Mouse (Mus musculus) heart, postnatal 0 days (tissue): Measurements from ENCODE around the gene 0610009B22Rik. TPM values are rescaled to one million over a fixed set of nuclear protein-coding genes. Genes with fewer than 3 reads are reported as not detected.
A peak's percentile ranks its signal among the peaks of the same experiment; 100 is the strongest.

Experiments
- ATAC-seq: fragments of 200-750 bp; cut with Nextera tagmentation; 2 replicates; pipeline ENCODE4 v1.8.0; 2017; ENCODE audit warnings: low read depth, moderate number of reproducible peaks, moderate library complexity; ENCODE audit not compliant: insufficient read depth
- DNase-seq: peaks from one replicate; pipeline ENCODE4 v3.0.0-alpha.2; 2016; ENCODE audit warnings: low spot score
- H3K27ac ChIP-seq: fragments of 300-500 bp; sonication (generic); 2 replicates; pipeline ENCODE4 v1.5.1; 2014; ENCODE audit warnings: low read depth, mild to moderate bottlenecking
- H3K27me3 ChIP-seq: fragments of 300-500 bp; sonication (generic); 2 replicates; pipeline ENCODE4 v1.6.1; 2014; ENCODE audit warnings: low read length, mixed read lengths; ENCODE audit not compliant: control insufficient read depth, insufficient read depth
- H3K36me3 ChIP-seq: fragments of 300-500 bp; sonication (generic); replicated peaks from 2 replicates; pipeline ENCODE4 v1.6.1; 2014; ENCODE audit warnings: low read length, mixed read lengths; ENCODE audit not compliant: control insufficient read depth, insufficient read depth
- H3K4me1 ChIP-seq: fragments of 300-500 bp; sonication (generic); 2 replicates; pipeline ENCODE4 v1.6.1; 2014; ENCODE audit warnings: antibody characterized with exemption; ENCODE audit not compliant: control insufficient read depth, insufficient read depth
- H3K4me2 ChIP-seq: fragments of 300-500 bp; sonication (generic); 2 replicates; pipeline ENCODE4 v1.6.1; 2014; ENCODE audit warnings: low read depth, mild to moderate bottlenecking, low read length, moderate library complexity
- H3K4me3 ChIP-seq: fragments of 300-500 bp; sonication (generic); 2 replicates; pipeline ENCODE4 v1.5.1; 2014; ENCODE audit warnings: low read depth, low read length
- H3K9ac ChIP-seq: fragments of 300-500 bp; sonication (generic); replicated peaks from 2 replicates; pipeline ENCODE4 v1.6.1; 2014; ENCODE audit warnings: low read depth, low read length, mixed read lengths
- H3K9me3 ChIP-seq: fragments of 300-500 bp; sonication (generic); replicated peaks from 2 replicates; pipeline ENCODE4 v1.6.1; 2016; ENCODE audit warnings: low read length; ENCODE audit not compliant: control insufficient read depth
- CTCF ChIP-seq: IDR thresholded peaks from 2 replicates; pipeline ENCODE4 v1.5.1; 2016; ENCODE audit warnings: antibody characterized with exemption, control low read depth, low read depth
- EP300 ChIP-seq: IDR thresholded peaks from 2 replicates; pipeline ENCODE4 v1.6.1; 2016; ENCODE audit warnings: antibody characterized with exemption, low read depth
- WGBS: fragments of 180-500 bp; shearing (Covaris S2); extraction: QIAGEN DNeasy Blood & Tissue Kit; methylation state at CpG from one replicate; pipeline ENCODE4 v1.1.7; 2014; 5-methylcytosine and 5-hydroxymethylcytosine counted together
- polyA plus RNA-seq: library from polyadenylated mRNA; unstranded; fragments of >200 nt; fragmentation: Nextera tagmentation; extraction: Ambion mirVana; gene quantifications from 2 replicates; pipeline ENCODE4 v1.2.1, GENCODE M21; 2015
- total RNA-seq: library from RNA; depleted of rRNA; stranded (reverse); fragments of >200 nt; gene quantifications from 2 replicates; pipeline ENCODE4 v1.2.3, GENCODE M21; 2014; ENCODE audit warnings: low replicate concordance

Gene 0610009B22Rik
- total and polyA plus RNA-seq, 2 experiments from 2014 or later = 45.5 to 93.0 TPM

DNA sequence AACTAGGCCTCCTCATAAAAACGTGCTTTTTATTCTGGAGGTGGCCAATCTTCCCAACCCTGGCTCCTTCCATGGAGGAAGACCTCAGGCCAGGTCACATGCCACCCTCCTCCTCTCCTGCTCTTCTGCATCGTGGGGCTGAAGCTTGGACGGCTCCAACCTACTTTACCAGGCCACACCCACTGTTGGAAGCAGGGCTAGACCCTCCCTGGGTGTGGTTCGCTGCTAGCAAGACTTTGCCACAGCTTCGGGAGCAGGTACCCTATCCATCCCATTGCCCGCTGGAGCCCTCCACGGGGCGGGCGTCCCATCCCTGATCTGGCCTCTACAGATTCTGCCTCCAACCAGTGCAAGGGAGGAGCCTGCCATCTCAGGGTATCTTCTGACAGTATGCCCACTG, 45.5 kb downstream of the 0610009B22Rik start:
- Histone ChIP-seq H3K4me3 (peak overlapping the region; percentile 3; the same call in 1 of the 2 replicates), H3K4me2 (peak overlapping the region; percentile 26; the same call in 1 of the 2 replicates)

DNA sequence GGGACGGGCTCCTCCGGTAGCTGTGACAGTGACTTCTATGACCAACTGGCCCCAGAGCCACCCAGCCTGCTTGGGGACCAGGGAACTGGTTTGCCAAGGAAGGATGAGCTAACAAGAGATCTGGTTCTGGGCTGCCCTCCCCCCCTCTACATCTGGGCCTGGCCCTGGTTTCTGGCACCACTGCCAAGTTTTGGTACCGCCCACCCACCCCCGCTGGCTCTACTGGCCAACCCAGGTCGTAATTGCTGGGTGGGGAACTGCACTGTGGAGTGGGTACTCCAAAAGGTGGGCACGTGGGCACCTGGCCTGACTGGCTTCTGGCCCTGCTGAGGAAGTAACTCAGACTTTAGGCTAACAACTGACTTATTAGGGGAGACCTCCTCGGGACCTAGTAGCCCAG, 47.9 kb downstream of the 0610009B22Rik start:
- peaks cover 15% of the 10 kb centered on the region for H3K4me1 ChIP-seq
- no peak overlapping the region for H3K4me3 ChIP-seq
- no peak for TF ChIP-seq CTCF
- no peak for TF ChIP-seq EP300
- peaks cover 24% of the 10 kb centered on the region for H3K36me3 ChIP-seq
- no peak overlapping the region; the same call in 1 of the 2 replicates for H3K9ac ChIP-seq
- DNase-seq (no peak), ATAC-seq (no peak)
- H3K9me3 ChIP-seq = no peaks in the 10 kb centered on the region
- no peak overlapping the region for H3K27ac ChIP-seq
- WGBS = 80% methylated on average over 7 of the region's 7 CpGs
- no peak overlapping the region for H3K4me2 ChIP-seq
- H3K27me3 ChIP-seq = no peaks in the 10 kb centered on the region

More for the DNA sequence above, 45.5 kb downstream of the 0610009B22Rik start:
- Histone ChIP-seq H3K4me1 (peaks cover 12% of the 10 kb centered on the region; the same call in 1 of the 2 replicates), H3K9ac (no peak overlapping the region), H3K36me3 (peaks cover 24% of the 10 kb centered on the region), H3K27ac (peak overlapping the region; percentile 62; the same call in 1 of the 2 replicates), H3K9me3 (no peaks in the 10 kb centered on the region), H3K27me3 (no peaks in the 10 kb centered on the region)
- 46% methylated on average over 9 of the region's 9 CpGs for WGBS
- no peak for DNase-seq
- ATAC-seq = no peak
- TF ChIP-seq EP300 (no peak), CTCF (no peak)

DNA sequence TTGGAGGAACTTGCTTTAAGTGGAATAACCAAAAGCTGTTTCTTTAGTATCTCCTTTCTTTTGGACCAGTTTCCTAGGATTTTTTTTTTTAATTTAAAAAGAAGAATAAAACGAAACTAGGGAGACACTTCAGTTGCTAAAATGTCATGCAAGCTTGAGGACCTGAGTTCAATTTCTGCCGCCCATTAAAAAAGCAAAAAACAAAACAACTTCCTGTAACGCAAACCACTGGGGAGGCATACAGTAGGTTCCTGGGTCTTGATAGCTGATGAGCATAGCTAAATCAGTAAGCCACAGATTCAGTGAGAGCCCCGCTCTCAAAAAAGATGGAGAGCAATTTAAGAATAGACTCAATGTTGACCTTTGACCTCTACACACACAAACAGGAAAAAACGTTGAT, 50.2 kb downstream of the 0610009B22Rik start:
- H3K27me3 ChIP-seq = no peaks in the 10 kb centered on the region
- no peak for DNase-seq
- peaks cover 3% of the 10 kb centered on the region; the same call in 1 of the 2 replicates for H3K36me3 ChIP-seq
- H3K4me1 ChIP-seq = peaks cover 21% of the 10 kb centered on the region
- H3K27ac ChIP-seq = peak overlapping the region; percentile 77
- peak overlapping the region; percentile 48 for H3K4me2 ChIP-seq
- H3K9ac ChIP-seq = no peak overlapping the region
- H3K9me3 ChIP-seq = no peaks in the 10 kb centered on the region
- ATAC-seq = no peak
- TF ChIP-seq CTCF (no peak), EP300 (no peak)
- 62% methylated on average over 5 of the region's 5 CpGs for WGBS
- no peak overlapping the region for H3K4me3 ChIP-seq

DNA sequence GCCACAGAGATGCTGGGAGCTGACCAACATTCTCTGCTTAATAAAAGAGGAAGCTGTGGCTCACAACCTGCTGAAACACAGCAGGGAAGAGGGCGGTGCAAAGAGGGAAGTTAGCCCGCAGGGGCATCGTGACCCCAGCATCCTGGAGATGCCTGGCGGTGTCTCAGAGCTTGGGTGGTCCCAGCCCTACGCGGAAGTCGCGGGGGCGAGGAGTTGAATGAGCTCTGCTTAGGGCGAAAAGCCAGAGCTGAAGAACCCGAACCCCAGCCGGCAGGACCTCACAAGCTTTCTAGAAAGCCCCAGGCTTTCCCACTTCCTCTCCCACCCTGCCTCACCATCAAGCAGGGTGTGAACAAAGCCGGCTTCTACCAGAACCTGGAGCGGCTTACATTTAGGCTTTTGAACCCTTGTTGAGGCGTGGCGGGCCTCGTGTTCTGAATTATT, 50.7 kb downstream of the 0610009B22Rik start:
- Histone ChIP-seq H3K4me1 (peaks cover 18% of the 10 kb centered on the region), H3K4me2 (peak overlapping the region; percentile 48), H3K27ac (peak overlapping the region; percentile 77), H3K36me3 (no peaks in the 10 kb centered on the region), H3K27me3 (no peaks in the 10 kb centered on the region), H3K4me3 (no peak overlapping the region; the same call in 1 of the 2 replicates), H3K9me3 (no peaks in the 10 kb centered on the region), H3K9ac (no peak overlapping the region)
- ATAC-seq (no peak), DNase-seq (no peak)
- 6% methylated on average over 17 of the region's 17 CpGs for WGBS
- TF ChIP-seq CTCF (no peak), EP300 (no peak)

DNA sequence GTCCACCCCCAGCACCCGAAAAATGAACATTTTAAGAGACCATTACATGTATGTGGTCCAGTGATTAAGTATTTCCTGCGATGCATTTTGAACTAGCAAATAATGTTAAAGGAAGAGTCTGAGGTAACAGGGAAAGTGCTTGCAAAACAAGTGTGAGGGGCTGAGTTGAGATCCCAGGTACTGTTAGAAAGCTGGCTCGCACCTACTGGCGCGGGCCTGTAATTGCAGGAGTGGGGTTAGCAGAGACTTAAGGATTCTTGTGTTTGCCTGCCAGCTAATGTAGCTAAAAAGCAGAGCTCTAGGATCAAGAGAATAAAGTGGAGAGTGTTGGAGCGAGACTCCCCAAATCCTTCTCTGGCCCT, 52.4 kb downstream of the 0610009B22Rik start:
- Histone ChIP-seq H3K27me3 (no peaks in the 10 kb centered on the region), H3K9me3 (no peaks in the 10 kb centered on the region), H3K36me3 (no peaks in the 10 kb centered on the region), H3K4me2 (peak overlapping the region; percentile 65), H3K27ac (peak overlapping the region; percentile 81), H3K4me1 (peaks cover 25% of the 10 kb centered on the region), H3K9ac (peak overlapping the region; percentile 62), H3K4me3 (peak overlapping the region; percentile 67)
- TF ChIP-seq CTCF (peak; percentile 43), EP300 (no peak)
- DNase-seq = peak; percentile 69
- WGBS = 4% methylated on average over 6 of the region's 6 CpGs
- ATAC-seq = peak; percentile 63
